Mouse (Mus musculus) stomach, postnatal 0 days (tissue): ENCODE results near the gene Ropn1l.

Experiments
- CTCF ChIP-seq: IDR thresholded peaks from 2 replicates; pipeline ENCODE4 v1.5.1; 2016; ENCODE audit warnings: antibody characterized with exemption, low read depth, mild to moderate bottlenecking, moderate library complexity
- EP300 ChIP-seq: optimal IDR thresholded peaks from 2 replicates; pipeline ENCODE3; 2016; ENCODE audit warnings: antibody characterized with exemption

DNA sequence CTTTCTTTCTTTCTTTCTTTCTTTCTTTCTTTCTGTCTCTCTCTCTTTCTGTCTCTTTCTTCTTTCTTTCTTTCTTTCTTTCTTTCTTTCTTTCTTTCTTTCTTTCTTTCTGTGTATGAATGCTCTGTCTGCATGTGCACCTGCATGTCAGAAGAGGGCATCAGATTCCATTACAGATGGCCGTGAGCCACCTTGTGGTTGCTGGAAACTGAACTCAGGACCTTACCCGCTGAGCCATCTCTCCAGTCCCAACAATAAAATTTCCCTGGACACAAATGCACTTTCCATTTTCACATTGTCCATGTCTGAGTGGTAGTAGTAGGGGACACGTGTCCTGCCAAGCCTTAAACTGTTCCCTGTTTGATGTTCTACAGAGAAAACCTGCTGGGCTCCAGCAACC is 26.1 kb downstream of the Ropn1l start:
- TF ChIP-seq CTCF = peak; percentile 34
- no peak for TF ChIP-seq EP300
